Mouse (Mus musculus) olfactory bulb, adult 2 months (tissue): ENCODE results near the gene Pklr. TPM values are rescaled to one million over a fixed set of nuclear protein-coding genes. Genes with fewer than 3 reads are reported as not detected.

Experiments
- H3K27ac ChIP-seq: fragments of 200-500 bp; 2 replicates; pipeline ENCODE4 v1.5.1; 2012; ENCODE audit warnings: low read depth, low read length; ENCODE audit not compliant: insufficient read depth
- H3K4me1 ChIP-seq: fragments of 200-500 bp; 2 replicates; pipeline ENCODE4 v1.6.1; 2012; ENCODE audit warnings: low read length; ENCODE audit not compliant: control insufficient read depth, insufficient read depth
- H3K4me3 ChIP-seq: fragments of 200-500 bp; 2 replicates; pipeline ENCODE4 v1.5.1; 2012; ENCODE audit warnings: mild to moderate bottlenecking, low read depth, low read length, moderate library complexity; ENCODE audit not compliant: insufficient read depth
- CTCF ChIP-seq: fragments of 200-500 bp; IDR thresholded peaks from 2 replicates; pipeline ENCODE4 v1.5.1; 2012; ENCODE audit warnings: low read depth, mild to moderate bottlenecking, low read length, moderate library complexity; ENCODE audit not compliant: insufficient read depth
- POLR2A ChIP-seq: fragments of 200-500 bp; IDR thresholded peaks from 2 replicates; pipeline ENCODE4 v1.6.1; 2012; ENCODE audit warnings: mild to moderate bottlenecking, low read depth, low read length, moderate library complexity; ENCODE audit not compliant: insufficient read depth
- WGBS: fragments of 180-500 bp; shearing (Covaris S2); methylation state at CpG from one replicate; pipeline ENCODE4 v1.1.7; 2018; 5-methylcytosine and 5-hydroxymethylcytosine counted together
- polyA plus RNA-seq: library from polyadenylated mRNA; stranded (reverse); fragments of >200 nt; gene quantifications from 2 replicates; pipeline ENCODE4 v1.2.4, GENCODE M21; 2012; ENCODE audit warnings: low replicate concordance; ENCODE audit not compliant: missing spikeins, insufficient read depth, insufficient read length

Pklr gene
- polyA plus RNA-seq, 1 experiment, result not detected

DNA sequence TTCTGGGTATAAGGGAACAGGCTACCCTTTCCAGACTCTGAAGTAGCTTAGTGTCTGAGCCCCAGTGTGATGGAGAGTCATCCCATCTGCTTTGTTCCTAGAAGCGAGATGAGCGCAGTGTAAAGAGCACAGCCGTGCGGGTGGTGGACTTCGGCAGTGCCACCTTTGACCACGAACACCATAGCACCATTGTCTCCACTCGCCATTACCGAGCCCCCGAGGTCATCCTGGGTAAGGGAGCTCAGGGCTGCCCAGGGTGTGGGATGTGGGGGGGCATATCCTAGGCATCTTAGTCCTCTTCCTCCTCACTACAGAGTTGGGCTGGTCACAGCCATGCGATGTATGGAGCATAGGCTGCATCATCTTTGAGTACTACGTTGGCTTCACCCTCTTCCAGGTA is 38.9 kb downstream of the Pklr start:
- WGBS, result 89% methylated on average over 11 of the region's 11 CpGs

DNA sequence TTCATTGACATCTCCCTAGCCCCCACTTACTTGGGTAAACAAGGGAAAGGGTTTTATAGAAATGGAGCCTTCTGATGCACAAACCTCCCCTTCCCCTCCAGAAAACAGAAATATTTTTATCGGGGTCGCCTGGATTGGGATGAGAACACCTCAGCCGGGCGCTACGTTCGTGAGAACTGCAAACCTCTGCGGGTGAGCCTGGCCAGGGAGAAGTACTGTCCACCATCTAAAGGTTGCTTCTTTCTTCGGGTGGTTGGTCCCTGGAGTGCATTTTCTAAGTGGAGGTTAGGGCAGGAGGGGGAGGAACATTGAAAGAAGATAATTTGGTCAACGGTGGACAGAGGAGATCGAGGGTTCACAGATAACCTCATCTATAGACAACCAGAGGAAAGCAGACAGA is 39.6 kb downstream of the Pklr start:
- H3K4me3 ChIP-seq, result no peak overlapping the region
- no peak for TF ChIP-seq CTCF
- no peak for TF ChIP-seq POLR2A
- WGBS, result 91% methylated on average over 10 of the region's 10 CpGs
- no peak overlapping the region for H3K27ac ChIP-seq
- H3K4me1 ChIP-seq, result peaks cover 4% of the 10 kb centered on the region; the same call in 1 of the 2 replicates

More for the DNA sequence above, 38.9 kb downstream of the Pklr start:
- Histone ChIP-seq H3K27ac (no peak overlapping the region), H3K4me1 (peaks cover 4% of the 10 kb centered on the region; the same call in 1 of the 2 replicates), H3K4me3 (no peak overlapping the region)
- no peak for TF ChIP-seq CTCF
- TF ChIP-seq POLR2A, result no peak

DNA sequence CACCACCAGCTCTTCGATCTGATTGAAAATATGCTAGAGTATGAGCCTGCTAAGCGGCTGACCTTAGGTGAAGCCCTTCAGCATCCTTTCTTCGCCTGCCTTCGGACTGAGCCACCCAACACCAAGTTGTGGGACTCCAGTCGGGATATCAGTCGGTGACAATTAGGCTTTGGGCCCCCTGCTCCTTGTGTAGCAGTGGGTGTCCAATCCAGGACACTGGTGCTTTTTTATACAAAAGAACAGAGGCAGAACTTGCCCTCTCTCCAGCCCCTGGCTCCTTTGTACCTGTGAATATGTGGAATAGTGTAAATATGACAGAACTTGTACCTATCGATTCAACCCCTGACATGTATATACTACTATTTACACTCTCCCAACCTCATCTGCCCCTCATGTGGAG is 40.5 kb downstream of the Pklr start:
- no peak overlapping the region for H3K27ac ChIP-seq
- H3K4me1 ChIP-seq, result peaks cover 4% of the 10 kb centered on the region; the same call in 1 of the 2 replicates
- 78% methylated on average over 7 of the region's 7 CpGs for WGBS
- no peak for TF ChIP-seq POLR2A
- no peak for TF ChIP-seq CTCF
- no peak overlapping the region for H3K4me3 ChIP-seq

DNA sequence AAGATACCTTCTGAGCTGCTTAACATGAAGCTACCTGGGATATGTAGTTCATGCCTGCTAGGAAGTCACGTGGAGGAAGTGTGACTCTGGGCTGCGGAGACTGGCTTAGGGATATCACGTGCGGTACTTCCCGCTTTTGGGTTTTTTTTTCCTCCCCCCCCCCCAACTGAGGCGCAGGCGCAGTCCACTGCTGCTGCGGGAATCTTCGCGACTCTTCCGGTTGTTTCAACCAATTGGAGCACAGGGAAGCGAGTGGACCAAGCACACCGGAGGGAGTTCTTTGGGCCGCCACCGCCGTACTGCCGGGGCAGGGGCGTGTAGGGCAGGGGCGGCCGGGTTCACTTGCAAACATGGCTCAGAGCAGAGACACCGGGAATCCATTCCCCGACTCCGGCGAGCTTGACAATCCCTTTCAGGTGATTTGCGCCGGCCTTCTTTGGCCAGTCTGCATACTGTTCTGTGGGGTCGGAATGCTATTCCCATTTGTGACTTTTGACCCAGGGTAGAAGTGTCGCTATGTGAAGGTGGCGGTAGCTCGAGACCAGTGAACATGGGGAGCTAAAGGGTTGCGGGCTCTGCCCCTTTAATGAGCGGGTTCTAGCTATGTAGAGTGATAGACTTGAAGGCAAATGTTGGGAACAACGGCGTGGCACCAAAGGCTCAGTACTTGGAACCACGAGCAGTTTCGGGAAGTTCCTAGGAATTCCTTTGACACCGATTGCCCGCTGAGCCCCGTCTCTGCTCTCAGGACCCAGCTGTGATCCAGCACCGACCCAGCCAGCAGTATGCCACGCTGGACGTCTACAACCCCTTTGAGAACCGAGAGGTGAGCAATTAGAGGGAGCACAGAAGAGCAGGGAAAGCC is 41.5 kb downstream of the Pklr start, which contains the start of gene Scamp3:
TSS of gene Scamp3 (plus strand) at position 232 of the 865 bp plus-strand sequence.
- peaks cover 4% of the 10 kb centered on the region; the same call in 1 of the 2 replicates for H3K4me1 ChIP-seq
- TF ChIP-seq CTCF (no peak), POLR2A (peak; percentile 59; the same call in 1 of the 2 replicates)
- under 1% methylated on average over 43 of the region's 43 CpGs for WGBS
- H3K4me3 ChIP-seq, result peak within 1 kb of the TSS; percentile 56
- H3K27ac ChIP-seq, result 0 out of 2 replicates have a peak within 1 kb of the TSS, but pooled peaks have one; percentile 1

DNA sequence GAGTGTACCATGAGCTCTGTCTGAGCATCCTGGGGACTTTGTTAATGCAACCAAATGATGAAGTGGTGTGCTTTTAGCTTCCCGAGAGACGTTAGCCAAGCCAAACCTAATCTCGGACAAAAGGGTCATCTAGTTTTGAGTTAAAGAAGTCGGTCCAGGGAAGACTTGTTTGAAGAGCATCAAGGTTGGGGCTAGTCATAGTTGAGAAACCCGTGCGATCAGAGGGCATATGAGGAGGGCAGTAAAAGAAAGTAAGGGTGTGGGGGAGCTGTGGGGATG is 42.1 kb downstream of the Pklr start:
- peaks cover 7% of the 10 kb centered on the region; the same call in 1 of the 2 replicates for H3K4me1 ChIP-seq
- H3K4me3 ChIP-seq, result peak overlapping the region; percentile 56
- 0 out of 2 replicates have a peak overlapping the region, but pooled peaks have one; percentile 1 for H3K27ac ChIP-seq
- no peak for TF ChIP-seq CTCF
- TF ChIP-seq POLR2A, result no peak
- WGBS, result 6% methylated on average over 6 of the region's 6 CpGs

DNA sequence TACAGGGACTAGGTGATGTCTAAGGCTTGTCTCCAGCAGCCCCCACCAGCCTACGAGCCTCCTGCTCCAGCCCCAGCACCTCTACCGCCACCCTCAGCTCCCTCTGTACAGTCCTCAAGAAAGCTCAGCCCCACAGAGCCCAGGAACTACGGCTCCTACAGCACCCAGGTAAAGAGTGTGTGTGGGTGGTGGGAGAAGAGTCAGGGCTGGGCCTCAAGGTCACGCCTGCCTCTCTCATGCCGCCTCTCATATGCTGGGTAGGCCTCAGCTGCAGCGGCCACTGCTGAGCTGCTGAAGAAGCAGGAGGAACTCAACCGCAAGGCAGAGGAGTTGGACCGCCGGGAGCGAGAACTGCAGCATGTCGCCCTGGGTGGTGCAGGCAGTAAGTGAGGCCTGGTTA is 43.1 kb downstream of the Pklr start:
- H3K27ac ChIP-seq, result no peak overlapping the region
- 90% methylated on average over 11 of the region's 11 CpGs for WGBS
- peaks cover 9% of the 10 kb centered on the region; the same call in 1 of the 2 replicates for H3K4me1 ChIP-seq
- H3K4me3 ChIP-seq, result no peak overlapping the region
- no peak for TF ChIP-seq CTCF
- TF ChIP-seq POLR2A, result no peak

DNA sequence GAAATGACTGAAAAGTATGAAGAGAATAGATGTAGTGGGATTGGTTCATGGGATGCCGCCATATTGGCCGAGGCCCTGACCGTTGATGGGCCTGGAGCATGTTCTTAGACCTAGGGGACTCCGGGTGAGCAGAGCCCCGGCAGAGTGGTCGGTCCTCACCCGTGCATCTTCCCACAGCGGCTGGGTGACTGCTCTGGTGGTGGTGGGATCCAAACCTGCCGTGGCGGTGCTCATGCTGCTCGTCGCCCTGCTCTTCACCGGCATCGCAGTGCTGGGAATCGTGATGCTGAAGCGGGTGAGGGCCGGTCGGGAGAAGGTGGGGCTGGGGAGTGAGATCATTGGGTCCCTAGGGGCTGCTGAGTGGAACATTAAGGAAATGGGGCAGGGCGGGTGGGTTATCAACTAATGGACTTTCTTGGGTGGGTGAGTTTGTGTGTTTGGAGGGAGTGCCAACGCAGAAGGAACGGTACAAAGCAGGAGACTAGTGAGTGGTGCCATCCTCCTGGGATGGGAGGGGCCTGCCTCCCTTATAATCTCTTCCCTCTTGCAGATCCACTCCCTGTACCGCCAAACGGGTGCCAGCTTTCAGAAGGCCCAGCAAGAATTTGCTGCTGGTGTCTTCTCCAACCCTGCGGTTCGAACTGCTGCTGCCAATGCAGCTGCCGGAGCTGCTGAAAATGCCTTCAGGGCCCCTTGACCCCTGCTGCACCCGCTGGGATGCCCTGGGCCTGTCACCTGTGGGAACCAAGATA is 46.0 kb downstream of the Pklr start:
- no peak for TF ChIP-seq CTCF
- TF ChIP-seq POLR2A, result no peak
- no peak overlapping the region for H3K27ac ChIP-seq
- H3K4me1 ChIP-seq, result peaks cover 22% of the 10 kb centered on the region
- 92% methylated on average over 27 of the region's 27 CpGs for WGBS
- no peak overlapping the region for H3K4me3 ChIP-seq

DNA sequence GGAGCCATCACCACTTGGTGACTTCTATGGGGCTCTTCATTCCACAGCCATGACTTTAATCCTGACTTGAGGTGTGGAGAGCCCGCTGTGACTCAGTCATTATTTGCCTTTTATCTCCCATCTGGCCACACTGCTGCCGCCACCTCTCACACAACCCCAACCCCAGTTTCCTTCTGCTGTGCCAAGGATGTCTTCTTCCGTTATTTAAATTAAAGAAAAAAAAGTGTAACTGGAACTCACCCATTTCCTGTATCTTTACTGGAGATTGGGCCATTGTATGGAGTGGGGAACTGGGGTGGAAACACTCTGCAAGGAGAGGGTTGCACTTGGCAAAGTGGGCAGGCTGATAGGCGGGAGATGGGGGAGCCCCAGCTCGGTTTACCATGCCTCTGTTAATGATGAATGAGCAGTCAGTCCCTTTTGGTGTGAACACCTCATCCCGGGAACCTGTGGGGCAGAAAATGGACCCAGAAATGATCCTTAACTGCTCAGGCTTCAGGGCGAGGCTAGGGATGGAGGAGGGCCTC is 46.7 kb downstream of the Pklr start:
- H3K27ac ChIP-seq, result no peak overlapping the region
- no peak overlapping the region; the same call in 1 of the 2 replicates for H3K4me3 ChIP-seq
- peaks cover 22% of the 10 kb centered on the region for H3K4me1 ChIP-seq
- WGBS, result 47% methylated on average over 7 of the region's 7 CpGs
- TF ChIP-seq POLR2A, result no peak
- TF ChIP-seq CTCF, result no peak

DNA sequence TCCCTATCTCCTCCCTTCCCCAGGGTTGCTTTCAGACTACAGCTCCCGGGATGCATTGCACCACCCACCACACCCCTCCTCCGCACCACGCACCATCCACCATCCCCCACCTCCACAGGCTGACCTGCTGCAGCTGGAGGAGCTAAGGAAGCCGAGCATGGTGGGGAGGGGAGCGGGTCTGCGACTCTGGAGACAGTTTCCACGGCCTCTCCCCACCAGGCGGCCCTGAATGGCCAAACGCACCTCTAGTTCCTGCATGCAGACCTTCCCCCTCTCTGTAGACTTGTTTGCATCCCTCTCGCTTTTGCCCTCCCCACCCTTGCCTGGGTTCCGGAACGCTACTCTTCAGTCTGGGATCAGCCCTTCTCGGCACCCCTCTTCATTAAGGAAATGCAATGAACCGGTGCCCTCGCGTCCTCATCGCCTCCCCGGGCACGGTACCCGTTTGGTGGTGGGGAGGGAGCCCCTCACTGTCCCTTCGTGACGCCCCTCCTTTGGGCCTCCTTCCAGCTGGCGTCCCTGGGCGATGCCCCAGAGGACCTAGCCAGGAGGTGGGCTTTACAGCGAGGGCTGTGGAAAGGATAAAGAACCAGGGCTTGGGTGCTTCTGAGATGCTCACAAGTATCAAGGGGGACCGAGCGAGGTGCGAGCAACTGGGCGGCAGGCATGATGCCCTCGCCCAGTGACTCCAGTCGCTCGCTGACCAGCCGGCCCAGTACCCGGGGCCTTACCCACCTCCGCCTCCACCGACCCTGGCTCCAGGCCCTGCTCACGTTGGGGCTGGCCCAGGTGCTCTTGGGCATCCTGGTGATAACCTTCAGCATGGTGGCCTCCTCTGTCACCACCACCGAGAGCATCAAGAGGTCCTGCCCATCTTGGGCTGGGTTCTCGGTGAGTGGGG is 47.4 kb downstream of the Pklr start, which contains the start of gene Fam189b:
TSS of gene Fam189b (plus strand) at position 86 of the 901 bp plus-strand sequence.
- TF ChIP-seq POLR2A (peak; percentile 88), CTCF (no peak)
- peak within 1 kb of the TSS; percentile 77 for H3K4me3 ChIP-seq
- H3K27ac ChIP-seq, result peak within 1 kb of the TSS; percentile 69
- WGBS, result 3% methylated on average over 39 of the region's 39 CpGs
- peaks cover 26% of the 10 kb centered on the region for H3K4me1 ChIP-seq
